Mouse (Mus musculus) liver, embryonic 14.5 days (tissue): ENCODE measurements around the gene Me3.

ENCODE experiments used
- CTCF ChIP-seq: IDR thresholded peaks from 2 replicates; pipeline ENCODE4 v1.5.1; 2016; ENCODE audit warnings: antibody characterized with exemption, low read depth, control low read depth
- EP300 ChIP-seq: IDR thresholded peaks from 2 replicates; pipeline ENCODE4 v1.6.1; 2016; ENCODE audit warnings: antibody characterized with exemption, low read depth

DNA sequence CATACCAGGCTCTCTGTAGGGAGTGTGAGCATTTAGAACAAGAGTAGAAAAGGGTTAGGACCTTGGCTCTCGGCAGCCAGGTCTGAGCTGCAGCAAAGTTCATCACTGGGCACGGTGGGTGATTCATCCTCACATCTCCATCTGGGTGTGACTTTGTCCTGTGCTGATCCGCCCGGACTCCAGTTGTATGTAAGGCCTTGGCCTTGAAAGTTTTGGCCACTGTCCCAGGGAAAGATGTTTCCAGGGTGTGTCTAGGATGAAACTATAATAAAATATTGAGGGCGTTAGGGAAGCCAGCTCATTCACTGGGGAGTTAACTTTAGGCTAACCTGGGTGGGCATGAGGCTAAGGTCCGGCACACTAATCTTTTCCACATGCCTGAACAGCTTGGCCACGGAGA is 155.5 kb downstream of the Me3 start:
- TF ChIP-seq CTCF (no peak), EP300 (no peak)
